Mouse (Mus musculus): ENCODE results near the gene Tmem119. TPM values are rescaled to one million over a fixed set of nuclear protein-coding genes. Genes with fewer than 3 reads are reported as not detected.
"Not testable (repeated sequence)": the region's sequence is repeated elsewhere in the genome, so short reads cannot be mapped to it uniquely, and the experiment has no call there.

The Tmem119 gene
- total RNA-seq, 2 experiments from 2014 or later = 22.8 to 24.0 TPM

DNA sequence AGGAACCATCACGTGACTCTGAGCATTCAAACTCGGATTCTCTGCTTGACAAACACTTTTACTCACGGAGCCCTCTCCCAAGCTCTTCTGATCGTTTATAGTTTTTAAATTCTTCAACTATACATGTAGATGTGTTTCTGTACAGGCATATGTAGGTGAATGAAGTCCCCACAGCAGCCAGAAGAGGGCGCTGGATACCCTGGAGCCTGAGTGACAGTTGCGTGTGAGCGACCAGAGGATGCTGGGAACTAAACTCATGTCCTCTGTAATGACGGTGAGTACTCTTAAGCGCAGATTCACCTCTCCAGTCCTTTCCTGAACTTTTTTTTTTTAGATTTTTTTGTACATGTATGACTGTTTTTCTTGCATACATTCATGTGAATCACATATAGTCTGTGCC lies 13.3 kb upstream of the Tmem119 start:
- TF ChIP-seq CTCF (conservative IDR thresholded peaks at IDR 0.05) = peak; percentile 54
- no peak for DNase-seq (ENCODE audit: low spot score in 2 of 2)
- Histone ChIP-seq H3K27ac (no peak overlapping the region), H3K4me3 (no peak overlapping the region)

DNA sequence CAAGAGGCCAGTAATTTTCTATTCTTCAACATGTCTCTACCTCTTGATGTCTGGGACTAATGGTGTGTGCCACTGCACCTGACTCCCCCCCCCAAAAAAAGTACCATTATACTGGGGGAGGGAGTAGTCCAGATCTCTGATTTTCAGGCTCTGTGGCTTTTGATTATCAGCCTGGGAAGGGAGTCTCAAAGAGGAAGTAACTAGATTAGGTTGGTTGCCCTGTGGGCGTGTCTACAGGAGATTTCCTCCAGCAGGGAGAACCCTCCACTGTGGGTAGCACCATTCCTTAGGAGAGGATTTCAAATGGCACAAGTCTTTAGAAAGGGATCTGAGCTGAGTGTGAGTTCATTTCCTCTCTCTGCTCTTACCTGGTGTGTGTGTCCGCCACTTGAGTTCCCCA lies 12.3 kb upstream of the Tmem119 start:
- H3K27ac ChIP-seq = no peak overlapping the region
- no peak overlapping the region for H3K4me3 ChIP-seq
- no peak for TF ChIP-seq CTCF (conservative IDR thresholded peaks at IDR 0.05)
- no peak for DNase-seq (ENCODE audit: low spot score in 2 of 2)

DNA sequence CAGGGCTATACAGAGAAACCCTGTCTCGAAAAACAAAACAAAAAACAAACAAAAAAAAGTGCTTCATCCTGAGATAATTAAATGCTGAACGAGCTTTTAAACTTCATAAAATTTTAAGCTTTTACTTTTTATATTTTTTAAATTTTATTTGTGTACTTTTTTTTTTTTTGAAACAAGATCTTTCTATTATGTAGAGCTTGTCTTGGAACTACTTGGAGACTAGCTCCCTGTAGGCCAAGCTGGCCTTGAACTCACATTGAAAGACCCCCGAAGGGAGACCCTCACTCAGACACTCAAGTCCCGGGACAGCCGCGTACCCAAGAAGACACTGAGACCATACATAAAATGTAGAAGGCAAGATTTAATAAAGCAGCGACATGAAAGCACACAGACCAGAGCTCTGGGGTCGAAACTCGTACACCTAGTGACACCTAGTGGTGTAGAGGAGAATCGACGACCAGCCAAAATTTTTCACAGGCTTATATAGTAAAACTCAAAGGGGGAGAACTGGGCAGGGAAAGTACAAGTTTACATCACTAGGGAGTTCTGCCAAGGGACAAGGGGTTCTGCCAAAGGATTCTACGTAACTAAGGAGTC lies 11.6 kb upstream of the Tmem119 start:
- not testable (repeated sequence) for H3K4me3 ChIP-seq; DNase-seq (ENCODE audit: low spot score in 2 of 2); H3K27ac ChIP-seq
- TF ChIP-seq CTCF (conservative IDR thresholded peaks at IDR 0.05) = peak; percentile 49

DNA sequence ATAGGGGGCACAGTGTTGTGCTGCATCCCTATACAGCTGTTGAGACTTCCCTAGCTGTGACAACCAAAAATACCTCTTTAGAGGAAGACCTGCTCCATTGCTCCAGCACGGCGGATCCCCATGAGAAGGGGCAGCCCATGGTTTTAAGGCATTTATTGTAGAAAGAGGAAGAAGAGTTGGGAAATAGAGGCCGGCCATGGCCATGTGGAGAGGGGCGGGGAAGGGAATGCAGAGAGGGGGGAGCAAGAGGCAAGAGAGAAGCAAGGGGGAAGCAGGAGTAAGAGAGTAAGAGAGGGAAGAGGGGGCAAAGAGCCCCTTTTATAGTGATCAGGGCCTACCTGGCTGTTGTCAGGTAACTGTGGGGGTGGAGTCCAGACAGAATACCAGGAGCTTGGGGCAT lies 9.8 kb upstream of the Tmem119 start:
- H3K4me3 ChIP-seq = no peak overlapping the region
- H3K27ac ChIP-seq = no peak overlapping the region
- no peak for DNase-seq (ENCODE audit: low spot score in 2 of 2)
- TF ChIP-seq CTCF (conservative IDR thresholded peaks at IDR 0.05) = no peak

DNA sequence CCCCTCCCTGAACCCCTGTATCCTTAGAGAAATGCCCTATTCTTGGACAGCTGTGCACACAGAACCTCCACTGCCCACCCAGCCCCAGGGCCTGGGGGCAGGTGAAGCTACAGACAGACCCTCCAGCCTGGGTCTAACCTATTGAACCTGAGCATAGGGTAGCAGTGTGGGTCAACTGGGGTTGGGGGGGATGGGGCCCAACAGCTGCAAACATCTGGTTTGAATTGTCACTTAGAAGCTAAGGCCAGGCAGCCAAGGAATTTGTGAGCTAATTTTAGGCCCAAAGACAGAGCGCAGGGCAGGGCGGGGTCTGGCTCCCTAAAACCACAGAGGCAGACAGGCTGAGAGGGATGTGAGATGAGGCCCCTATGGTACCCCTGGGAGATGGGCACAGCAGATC lies 7.9 kb upstream of the Tmem119 start:
- H3K4me3 ChIP-seq = no peak overlapping the region
- DNase-seq (ENCODE audit: low spot score in 2 of 2) = no peak
- no peak overlapping the region for H3K27ac ChIP-seq
- TF ChIP-seq CTCF (conservative IDR thresholded peaks at IDR 0.05) = no peak

DNA sequence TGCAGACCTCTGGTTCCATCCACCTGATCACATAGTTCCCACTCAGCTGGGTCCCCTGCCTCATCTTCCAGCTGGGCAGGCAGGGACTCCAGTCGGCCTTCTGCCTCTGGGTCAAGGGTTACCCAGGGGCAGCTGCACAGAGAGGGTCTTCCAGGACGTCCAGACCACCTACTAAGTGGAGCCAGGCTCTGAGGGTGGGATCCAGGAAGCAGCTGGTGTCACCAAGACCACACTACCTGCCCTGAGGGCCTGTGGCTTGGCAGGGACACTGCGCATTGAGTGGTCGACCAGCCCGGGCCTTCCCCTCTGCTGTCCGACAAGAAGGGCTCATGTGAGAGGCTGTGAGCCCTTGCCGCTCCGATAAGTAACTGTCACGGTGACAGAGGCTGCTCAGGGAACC lies 7.4 kb upstream of the Tmem119 start:
- no peak for DNase-seq (ENCODE audit: low spot score in 2 of 2)
- Histone ChIP-seq H3K27ac (no peak overlapping the region), H3K4me3 (no peak overlapping the region)
- TF ChIP-seq CTCF (conservative IDR thresholded peaks at IDR 0.05) = no peak

DNA sequence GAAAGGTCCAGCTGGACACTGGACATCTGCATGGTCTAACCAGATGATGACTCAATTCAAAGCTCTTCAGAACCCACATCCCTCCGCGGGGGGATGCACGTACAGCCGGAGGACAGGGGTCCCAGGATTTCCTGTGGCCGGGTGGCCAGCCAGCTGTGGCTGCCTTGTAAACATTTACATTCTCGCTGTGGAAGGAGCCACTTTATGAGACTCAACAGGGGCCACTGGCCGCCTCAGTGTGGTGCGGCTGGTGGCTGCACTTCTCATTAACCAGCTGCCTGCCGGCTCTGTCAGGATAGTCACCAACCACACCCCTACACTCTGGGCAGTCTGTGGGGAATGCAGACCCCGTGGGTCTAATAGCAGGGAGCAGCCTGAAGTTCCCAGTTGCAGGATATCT lies 6.1 kb upstream of the Tmem119 start:
- no peak for DNase-seq (ENCODE audit: low spot score in 2 of 2)
- no peak for TF ChIP-seq CTCF (conservative IDR thresholded peaks at IDR 0.05)
- Histone ChIP-seq H3K27ac (no peak overlapping the region), H3K4me3 (no peak overlapping the region)

DNA sequence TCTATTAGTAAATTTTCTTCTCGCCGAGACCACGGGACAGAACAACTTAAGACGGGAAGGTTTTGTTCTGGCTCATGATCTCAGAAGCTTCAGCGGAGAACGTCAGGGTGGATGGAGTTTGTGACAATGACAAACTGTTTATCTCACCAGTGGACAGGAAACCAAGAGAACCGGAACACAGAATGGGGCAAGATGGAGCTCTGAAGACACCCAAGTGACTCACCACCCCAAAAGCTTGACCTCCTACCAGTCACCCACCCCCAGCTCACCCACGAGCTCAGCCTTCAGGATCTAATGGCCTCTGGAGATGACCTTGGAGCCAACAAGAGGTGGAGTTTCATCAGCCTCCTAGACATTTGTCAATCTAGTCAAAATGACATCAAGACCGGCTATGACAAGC lies 5.0 kb upstream of the Tmem119 start:
- Histone ChIP-seq H3K4me3 (no peak overlapping the region), H3K27ac (no peak overlapping the region)
- no peak for TF ChIP-seq CTCF (conservative IDR thresholded peaks at IDR 0.05)
- no peak for DNase-seq (ENCODE audit: low spot score in 2 of 2)

DNA sequence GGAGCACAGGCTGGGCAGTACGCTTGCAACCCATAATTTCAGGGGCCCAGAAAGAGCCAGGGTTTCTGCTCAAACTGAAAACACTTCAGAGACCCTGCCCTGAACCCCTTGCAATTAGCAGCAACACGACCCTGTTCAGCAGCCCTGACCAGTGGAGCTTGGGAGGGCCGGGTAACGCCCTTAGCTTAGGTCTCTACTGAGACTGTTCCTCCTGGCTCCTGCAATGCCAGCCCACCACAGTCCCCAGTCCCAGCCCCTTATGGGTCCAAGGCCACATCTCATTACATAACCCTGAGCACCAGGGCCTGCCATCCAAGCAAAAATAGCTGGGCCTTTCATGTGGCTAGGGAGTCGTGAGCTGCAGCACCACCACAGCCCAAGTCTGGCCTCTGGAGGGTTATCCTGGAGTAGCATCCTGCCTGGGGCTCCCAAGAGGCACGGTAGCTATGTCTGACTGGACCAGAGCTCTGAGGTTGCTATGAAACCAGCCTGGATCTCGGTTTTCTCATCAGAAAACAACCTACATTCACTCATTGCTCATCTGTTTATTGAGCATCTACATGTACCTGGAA lies 4.2 kb upstream of the Tmem119 start:
- no peak for TF ChIP-seq CTCF (conservative IDR thresholded peaks at IDR 0.05)
- no peak overlapping the region for H3K27ac ChIP-seq
- H3K4me3 ChIP-seq = no peak overlapping the region
- DNase-seq (ENCODE audit: low spot score in 2 of 2) = no peak

DNA sequence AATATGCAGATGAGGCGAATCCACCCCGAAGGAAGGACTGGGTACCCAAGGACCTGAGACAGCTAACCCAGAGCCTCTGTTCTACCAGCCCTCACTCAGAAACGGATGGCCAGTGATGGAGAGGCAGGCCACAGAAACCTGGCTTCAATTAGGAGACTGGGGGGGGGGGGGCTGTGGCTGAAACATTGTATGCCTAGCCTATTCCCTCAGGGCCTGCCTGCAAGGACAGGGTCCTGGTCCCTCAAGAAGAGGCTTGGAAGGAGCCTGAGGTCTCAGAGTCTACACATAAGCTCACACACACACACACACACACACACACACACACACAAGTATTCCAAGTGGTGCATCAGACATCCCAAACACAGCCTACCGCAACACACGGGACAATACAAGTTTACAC lies 625 bp downstream of the Tmem119 start:
- TF ChIP-seq CTCF (conservative IDR thresholded peaks at IDR 0.05) = no peak
- Histone ChIP-seq H3K4me3 (peak overlapping the region; percentile 17; the same call in 1 of the 2 replicates), H3K27ac (no peak overlapping the region)
- no peak for DNase-seq (ENCODE audit: low spot score in 2 of 2)

DNA sequence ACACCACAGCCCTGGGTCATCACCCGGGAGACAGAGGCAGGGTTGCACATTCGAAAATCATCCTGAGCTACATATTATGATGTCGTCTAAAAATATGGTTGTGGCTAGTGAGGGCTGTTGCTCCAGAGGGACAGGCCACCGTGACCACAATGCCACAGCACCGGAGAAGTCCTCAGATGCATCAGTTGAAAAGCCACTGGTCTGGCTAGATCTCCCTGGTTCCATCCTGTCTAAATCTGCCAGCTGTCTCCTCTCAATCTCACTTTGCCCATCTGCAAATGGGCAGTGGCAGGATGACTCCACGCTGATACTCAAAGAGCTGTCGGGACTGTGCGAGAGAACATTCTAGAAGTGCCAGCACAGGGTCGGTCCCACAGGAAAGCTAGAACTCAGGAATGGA lies 1.8 kb downstream of the Tmem119 start:
- TF ChIP-seq CTCF (conservative IDR thresholded peaks at IDR 0.05) = no peak
- Histone ChIP-seq H3K4me3 (no peak overlapping the region; the same call in 1 of the 2 replicates), H3K27ac (no peak overlapping the region)
- no peak for DNase-seq (ENCODE audit: low spot score in 2 of 2)

DNA sequence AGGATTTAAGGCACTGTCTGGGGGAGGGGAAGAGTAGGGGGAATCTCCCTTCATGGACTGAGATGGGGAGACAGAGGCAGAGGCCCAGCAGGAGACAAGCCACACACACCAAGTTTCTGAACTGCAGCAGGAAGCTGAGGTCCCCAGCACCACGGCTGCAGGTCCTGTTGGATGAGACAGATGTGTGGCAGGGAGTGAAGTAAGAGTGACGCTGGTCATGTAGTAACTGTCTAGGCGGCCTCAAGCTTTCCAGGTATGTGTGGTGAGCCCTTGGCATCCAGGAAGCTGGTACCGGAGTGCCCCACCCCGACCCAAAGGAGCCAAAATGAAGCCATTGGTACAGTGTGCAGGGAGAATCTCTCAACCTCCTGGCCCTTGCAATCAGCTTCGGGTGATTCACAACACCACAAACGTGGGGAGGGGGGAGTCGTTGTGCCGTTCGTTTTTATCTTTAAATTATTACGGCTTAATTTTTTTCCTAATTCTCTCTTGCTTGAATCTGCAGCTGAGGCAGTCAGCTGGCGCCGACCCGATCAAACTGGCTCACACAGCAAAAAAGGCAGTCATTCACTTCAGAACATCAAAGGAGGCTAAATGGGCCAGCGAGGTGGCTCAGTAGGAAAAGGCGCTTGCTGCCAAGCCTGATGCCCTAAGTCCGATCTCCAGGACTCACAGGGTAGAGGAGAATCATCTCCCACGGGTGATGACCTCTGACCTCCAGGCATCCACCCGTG lies 3.0 kb downstream of the Tmem119 start:
- no peak for DNase-seq (ENCODE audit: low spot score in 2 of 2)
- no peak overlapping the region for H3K4me3 ChIP-seq
- TF ChIP-seq CTCF (conservative IDR thresholded peaks at IDR 0.05) = no peak
- no peak overlapping the region for H3K27ac ChIP-seq

DNA sequence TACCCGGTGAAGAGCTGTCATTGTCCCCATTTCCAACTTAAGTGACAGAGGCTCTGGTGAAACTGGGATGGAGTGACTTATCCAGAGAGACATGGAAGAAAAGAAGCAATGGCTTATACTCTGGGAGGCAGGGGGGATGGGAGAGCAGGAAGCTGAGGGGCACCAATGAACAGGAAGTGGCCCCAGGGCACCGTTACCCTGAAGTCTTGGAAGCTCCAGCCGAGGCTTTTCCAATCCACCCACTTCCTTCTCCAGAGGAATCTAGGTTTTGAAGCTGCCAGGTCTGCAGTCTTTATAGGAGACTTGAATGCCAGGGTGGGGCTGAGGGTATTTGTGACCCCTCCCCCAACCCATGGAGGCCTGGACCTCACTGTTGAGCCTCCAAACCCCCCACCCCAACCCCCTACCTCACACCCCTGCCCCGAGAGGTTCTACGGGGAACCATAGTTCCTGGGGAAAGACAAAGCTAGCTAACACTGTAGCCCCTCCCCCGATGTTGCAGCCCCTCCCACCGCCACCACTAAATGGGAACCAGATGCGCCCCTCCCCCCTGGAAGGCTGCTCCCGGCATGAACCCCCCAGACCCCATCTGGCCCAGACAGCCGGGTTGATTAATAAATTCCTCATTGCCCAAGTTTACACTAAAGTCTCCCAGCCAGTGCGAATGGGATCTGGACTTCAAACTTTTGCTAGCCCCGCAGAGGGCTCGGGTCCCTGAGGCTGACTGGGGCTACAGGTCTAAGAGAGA lies 3.7 kb downstream of the Tmem119 start:
- Histone ChIP-seq H3K27ac (no peak overlapping the region), H3K4me3 (no peak overlapping the region)
- no peak for DNase-seq (ENCODE audit: low spot score in 2 of 2)
- no peak for TF ChIP-seq CTCF (conservative IDR thresholded peaks at IDR 0.05)
